ENCODE assay signal across 30 mouse cellular contexts in genomic region chr9:28882566-28882965, GRCm38 (mm10).
"Had no signal": no experiment of that assay in that cellular context is flagged by ENCODE, and none has a peak within 500 bp of the region (broad histone marks: within the 10 kb centered on the region; RNA-seq: fewer than 3 reads in every experiment).

No protein-coding gene starts in this region.

- DNase-seq: heart, postnatal 10 days; heart, postnatal 14 days; heart, postnatal 36 days; heart, postnatal 4 days; kidney, adult 11 months; kidney, adult 18-20 months; kidney, adult 2 months; kidney, adult 9 months; kidney, postnatal 10 days; kidney, postnatal 14 days; kidney, postnatal 25 days; kidney, postnatal 36 days; kidney, postnatal 4 days; layer of hippocampus, adult 9-11 months; layer of hippocampus, postnatal 36 days had no signal

- H3K27me3 ChIP-seq: heart, embryonic 12.5 days; heart, embryonic 13.5 days; heart, embryonic 15.5 days; hindbrain, embryonic 12.5 days; hindbrain, embryonic 13.5 days; hindbrain, embryonic 15.5 days; intestine, embryonic 15.5 days had no signal

- H3K36me3 ChIP-seq: heart, embryonic 10.5 days; heart, embryonic 12.5 days; heart, embryonic 13.5 days; heart, embryonic 15.5 days; hindbrain, embryonic 10.5 days; hindbrain, embryonic 12.5 days; hindbrain, embryonic 13.5 days; hindbrain, embryonic 15.5 days; intestine, embryonic 15.5 days; kidney, embryonic 15.5 days had no signal

- H3K4me3 ChIP-seq: heart, embryonic 10.5 days; heart, embryonic 12.5 days; heart, embryonic 13.5 days; heart, embryonic 15.5 days; hindbrain, embryonic 10.5 days; hindbrain, embryonic 12.5 days; hindbrain, embryonic 13.5 days; hindbrain, embryonic 15.5 days; intestine, embryonic 15.5 days; kidney, embryonic 15.5 days; layer of hippocampus, adult 2 months; left cerebral cortex, adult 2 months had no signal

- H3K4me1 ChIP-seq: heart, embryonic 10.5 days; heart, embryonic 12.5 days; heart, embryonic 13.5 days; heart, embryonic 15.5 days; hindbrain, embryonic 10.5 days; hindbrain, embryonic 12.5 days; hindbrain, embryonic 13.5 days; hindbrain, embryonic 15.5 days; intestine, embryonic 15.5 days; kidney, embryonic 15.5 days had no signal

- H3K27ac ChIP-seq: heart, embryonic 10.5 days; heart, embryonic 13.5 days; heart, embryonic 15.5 days; hindbrain, embryonic 10.5 days; hindbrain, embryonic 12.5 days; hindbrain, embryonic 13.5 days; hindbrain, embryonic 14.5 days; hindbrain, embryonic 15.5 days; hindbrain, postnatal 0 days; intestine, embryonic 15.5 days; kidney, embryonic 15.5 days; kidney, postnatal 0 days; layer of hippocampus, adult 2 months; left cerebral cortex, adult 2 months had no signal
